Mouse (Mus musculus) skeletal muscle tissue, adult 2 months (tissue): Measurements from ENCODE around the gene Scaper.

Experiments used
- DNase-seq: peaks from one replicate; pipeline ENCODE4 v3.0.0-alpha.2; 2012; ENCODE audit warnings: low read depth, low spot score

Gene Scaper

GRCm38 (mm10) chr9:55608701-55609531 is 329.0 kb downstream of the Scaper start:
- no peak for DNase-seq

- no peak for DNase-seq
Measured at GRCm38 (mm10) chr9:55598594-55598993, 339.3 kb downstream of the Scaper start.

GRCm38 (mm10) chr9:55586141-55586540 is 351.8 kb downstream of the Scaper start:
- no peak for DNase-seq

- no peak for DNase-seq
Measured at GRCm38 (mm10) chr9:55581414-55581813, 356.5 kb downstream of the Scaper start.

GRCm38 (mm10) chr9:55576571-55576970 is 361.3 kb downstream of the Scaper start:
- no peak for DNase-seq

- DNase-seq, result no peak
Measured at GRCm38 (mm10) chr9:55571071-55571470, 366.8 kb downstream of the Scaper start.

- no peak for DNase-seq
Measured at GRCm38 (mm10) chr9:55568466-55569159, 369.3 kb downstream of the Scaper start.

- no peak for DNase-seq
Measured at GRCm38 (mm10) chr9:55560960-55561359, 377.0 kb downstream of the Scaper start.

- no peak for DNase-seq
Measured at GRCm38 (mm10) chr9:55554986-55555385, 382.9 kb downstream of the Scaper start.

GRCm38 (mm10) chr9:55549302-55549890 is 388.5 kb downstream of the Scaper start:
- no peak for DNase-seq

- DNase-seq, result no peak
Measured at GRCm38 (mm10) chr9:55548871-55549270, 389.0 kb downstream of the Scaper start.

- DNase-seq, result no peak
Measured at GRCm38 (mm10) chr9:55546176-55547010, 391.5 kb downstream of the Scaper start.

GRCm38 (mm10) chr9:55545556-55546175 is 392.3 kb downstream of the Scaper start:
- no peak for DNase-seq

GRCm38 (mm10) chr9:55544861-55545555 is 392.9 kb downstream of the Scaper start:
- no peak for DNase-seq

GRCm38 (mm10) chr9:55543703-55544401 is 394.1 kb downstream of the Scaper start:
- DNase-seq, result no peak

- no peak for DNase-seq
Measured at GRCm38 (mm10) chr9:55543336-55543702, 394.6 kb downstream of the Scaper start.

- no peak for DNase-seq
Measured at GRCm38 (mm10) chr9:55542366-55543325, 395.3 kb downstream of the Scaper start.

- no peak for DNase-seq
Measured at GRCm38 (mm10) chr9:55541681-55542365, 396.1 kb downstream of the Scaper start.
